ENCODE assay signal across 10 mouse cellular contexts in the genomic region with DNA sequence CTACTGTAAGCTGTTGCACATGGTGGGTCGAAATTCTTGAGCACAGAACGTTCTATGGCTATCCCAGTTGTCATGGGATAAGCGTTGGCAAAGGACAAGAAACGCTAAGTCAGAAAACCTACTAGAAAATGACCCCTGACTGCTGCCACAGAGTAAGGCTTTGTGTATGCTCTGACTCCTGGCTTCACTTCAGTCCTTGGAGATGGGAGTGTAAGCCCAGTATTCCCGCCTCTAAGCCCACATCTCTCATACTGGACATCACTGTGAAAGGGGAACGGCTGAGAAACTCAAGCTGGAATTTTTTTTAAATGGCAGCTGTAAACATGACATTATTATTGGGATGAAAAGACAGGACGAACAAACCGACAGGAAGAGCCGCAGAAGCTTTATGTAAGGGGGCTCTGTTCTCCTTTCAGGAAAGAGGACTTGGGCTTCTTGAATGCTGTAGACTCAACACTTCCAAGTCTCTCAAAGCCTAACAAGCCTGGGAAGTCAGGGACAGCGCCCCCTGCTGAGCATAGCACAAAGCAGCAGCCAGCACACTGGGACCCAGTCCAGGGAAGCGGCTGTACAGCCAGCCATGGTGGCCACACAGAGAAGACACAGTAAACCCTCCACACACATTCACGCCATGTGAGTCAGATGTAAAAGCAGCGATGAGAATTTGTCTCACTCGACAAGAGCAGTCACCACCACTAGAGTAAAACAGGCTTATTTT.
DNase-seq lines count a peak whose midpoint lies in the region; ATAC-seq and TF ChIP-seq lines count a peak whose summit lies in the region.
"Had no signal": no experiment of that assay in that cellular context is flagged by ENCODE, and none has a peak within 500 bp of the region (broad histone marks: within the 10 kb centered on the region; RNA-seq: fewer than 3 reads in every experiment).

No protein-coding gene starts in this region.

- peaks cover 0 to 2% of the 10 kb centered on the region in 2 experiments; a peak in 1 of 4 replicates for H3K4me1 ChIP-seq in MEL (ENCODE audit: control insufficient read depth in 1 of 2, insufficient read depth in 2 of 2, low read length in 2 of 2)
- H3K4me1 ChIP-seq in liver, embryonic 11.5 days (replicated peaks; ENCODE audit: control insufficient read depth, insufficient read depth, low read length): peaks cover 1% of the 10 kb centered on the region; the same call in 1 of the 2 replicates

- H3K4me2 ChIP-seq in liver, embryonic 11.5 days: no peak overlapping the region
- H3K4me2 ChIP-seq: heart, embryonic 15.5 days; neural tube, embryonic 13.5 days had no signal

- H3K27ac ChIP-seq in MEL (ENCODE audit: control insufficient read depth, low read depth, low read length): no peak overlapping the region
- H3K27ac ChIP-seq in liver, embryonic 11.5 days (ENCODE audit: low read depth, low read length): no peak overlapping the region
- H3K27ac ChIP-seq: heart, embryonic 15.5 days; neural tube, embryonic 13.5 days had no signal

- TF ChIP-seq EP300 in MEL (IDR thresholded peaks at IDR 0.05; ENCODE audit: low read depth in 1 of 2, low read length in 2 of 2): no peak

- 0 out of 2 replicates have a peak, but pooled peaks have one; percentile 18 for ATAC-seq in frontal cortex, adult (ENCODE audit: low TSS enrichment)
- ATAC-seq in liver, embryonic 11.5 days (replicated peaks; ENCODE audit: low FRiP score): peak; percentile 61; the same call in 1 of the 2 replicates

- no peaks in the 10 kb centered on the region for H3K36me3 ChIP-seq in MEL (ENCODE audit: control insufficient read depth in 1 of 2, insufficient read depth in 2 of 2, low read length in 2 of 2)
- no peaks in the 10 kb centered on the region for H3K36me3 ChIP-seq in liver, embryonic 11.5 days (ENCODE audit: control insufficient read depth, insufficient read depth, low read length)
- H3K36me3 ChIP-seq in splenic B cell, adult 2 months (ENCODE audit: control insufficient read depth, insufficient read depth, low read length, poor library complexity, severe bottlenecking): 0 out of 2 replicates have a peak, but pooled peaks cover 5% of the 10 kb centered on the region
- H3K36me3 ChIP-seq: heart, embryonic 15.5 days had no signal

- H3K4me3 ChIP-seq in MEL (ENCODE audit: control insufficient read depth in 1 of 2, insufficient read depth in 1 of 2, low read depth in 2 of 2, low read length in 2 of 2): no peak overlapping the region
- H3K4me3 ChIP-seq in liver, embryonic 11.5 days (ENCODE audit: low read depth, low read length): no peak overlapping the region
- H3K4me3 ChIP-seq: heart, embryonic 15.5 days; neural tube, embryonic 13.5 days had no signal

- H3K27me3 ChIP-seq in MEL (ENCODE audit: control insufficient read depth in 1 of 2, insufficient read depth in 2 of 2, low read length in 2 of 2): no peaks in the 10 kb centered on the region
- H3K27me3 ChIP-seq in liver, embryonic 11.5 days (replicated peaks; ENCODE audit: control insufficient read depth, insufficient read depth, low read length): no peaks in the 10 kb centered on the region
- H3K27me3 ChIP-seq in splenic B cell, adult 2 months (ENCODE audit: control insufficient read depth, insufficient read depth, low read length, poor library complexity, severe bottlenecking): no peaks in the 10 kb centered on the region
- H3K27me3 ChIP-seq: heart, embryonic 15.5 days; neural tube, embryonic 13.5 days had no signal

- no peaks in the 10 kb centered on the region for H3K79me2 ChIP-seq in MEL (ENCODE audit: control insufficient read depth, insufficient read depth, low read length, poor library complexity)

- peak; percentile 30 for TF ChIP-seq RAD21 in MEL (IDR thresholded peaks at IDR 0.05; ENCODE audit: low read depth, low read length)

- peak; percentile 70 for TF ChIP-seq CTCF in MEL (IDR thresholded peaks at IDR 0.05 in 2 of 3, conservative IDR thresholded peaks at IDR 0.05 in 1 of 3; ENCODE audit: control insufficient read depth in 1 of 3, insufficient read depth in 1 of 3, low read depth in 2 of 3, low read length in 3 of 3, poor library complexity in 1 of 3, severe bottlenecking in 1 of 3)

- peak; percentile 27 for DNase-seq in kidney, postnatal 14 days
- no peak for DNase-seq in kidney, adult 18-20 months
- DNase-seq in MEL (ENCODE audit: low read depth, low spot score): peak; percentile 54
- peak; percentile 71 for DNase-seq in brain, adult 2 months (ENCODE audit: low read depth, low spot score)
- DNase-seq in liver, embryonic 11.5 days (ENCODE audit: low spot score): no peak
- DNase-seq in splenic B cell, adult 2 months (ENCODE audit: low read depth, low spot score): peak; percentile 43
- no peak for DNase-seq in ovary, postnatal 10 days (ENCODE audit: low spot score)

- H3K9ac ChIP-seq in MEL (ENCODE audit: control insufficient read depth, low read depth, low read length, poor library complexity, severe bottlenecking): no peak overlapping the region
- H3K9ac ChIP-seq in liver, embryonic 11.5 days (ENCODE audit: low read depth, low read length): no peak overlapping the region
- H3K9ac ChIP-seq: heart, embryonic 15.5 days; neural tube, embryonic 13.5 days had no signal

- no peak for TF ChIP-seq POLR2A in MEL (IDR thresholded peaks at IDR 0.05; ENCODE audit: control insufficient read depth in 1 of 2, insufficient read depth in 1 of 2, low read depth in 1 of 2, low read length in 2 of 2, poor library complexity in 1 of 2)

- WGBS in liver, embryonic 11.5 days: 77% methylated on average over 14 of the region's 14 CpGs

- no peaks in the 10 kb centered on the region for H3K9me3 ChIP-seq in MEL (replicated peaks; ENCODE audit: insufficient read depth, low read length)
- H3K9me3 ChIP-seq in liver, embryonic 11.5 days (ENCODE audit: control insufficient read depth, low read length): no peaks in the 10 kb centered on the region
- H3K9me3 ChIP-seq: heart, embryonic 15.5 days; neural tube, embryonic 13.5 days had no signal

TF ChIP-seq in MEL, 35 proteins besides CTCF, POLR2A, EP300 and RAD21:
- TF ChIP-seq POLR2AphosphoS5 (IDR thresholded peaks at IDR 0.05; ENCODE audit: borderline replicate concordance, low read depth, low read length) (no peak), SMC3 (IDR thresholded peaks at IDR 0.05; ENCODE audit: low read depth, low read length) (peak; percentile 68), CHD2 (IDR thresholded peaks at IDR 0.05; ENCODE audit: low read length) (no peak)
TF ChIP-seq in MEL: peak in this region for 1.

Comparison
In these comparisons a context has a peak if more than half of its experiments do, and no peak if none do; other contexts are left out.
1. DNase-seq: peak in kidney, postnatal 14 days (single experiment), MEL (single experiment), brain, adult 2 months (single experiment) and splenic B cell, adult 2 months (single experiment); none in kidney, adult 18-20 months (single experiment), liver, embryonic 11.5 days (single experiment) and ovary, postnatal 10 days (single experiment).